Mouse (Mus musculus) adrenal gland, adult 10 weeks (tissue): ENCODE results near the gene Kcnk10. TPM values are rescaled to one million over a fixed set of nuclear protein-coding genes. Genes with fewer than 3 reads are reported as not detected.

Source experiments
- polyA plus RNA-seq: library from polyadenylated mRNA; stranded (reverse); fragments of 350-450 nt; fragmentation: Illumina TruSeq; extraction: RNeasy Lipid Tissue Mini Kit (QIAGEN cat#74804); gene quantifications from one replicate; pipeline ENCODE4 v1.2.3, GENCODE M21; 2014; ENCODE audit warnings: low read depth, low replicate concordance

Kcnk10 gene
- not detected for polyA plus RNA-seq

DNA sequence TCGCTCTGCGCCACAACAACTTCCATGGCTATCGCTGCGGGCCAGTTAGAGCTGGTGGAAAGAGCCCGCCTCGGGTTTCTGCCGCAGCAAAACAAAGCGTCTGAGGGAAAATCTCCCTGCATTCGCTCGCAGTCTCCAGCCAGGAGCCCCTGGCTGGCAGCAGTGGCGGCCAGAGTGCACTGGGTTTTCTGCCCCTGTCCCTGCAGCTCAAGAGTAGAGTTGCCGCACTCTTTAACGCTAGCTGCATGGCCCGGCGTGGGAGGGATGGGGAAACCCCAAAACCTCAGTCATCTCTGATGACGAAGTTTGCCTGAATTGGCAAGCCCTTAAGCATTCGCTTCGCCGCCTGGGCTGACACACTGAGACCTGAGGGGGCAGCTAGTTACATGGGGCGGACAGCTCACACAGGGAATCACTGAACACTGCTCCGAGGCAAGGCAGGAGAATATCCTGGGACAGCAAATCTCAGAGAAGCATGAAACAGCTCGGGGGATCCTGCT, at the start of gene Kcnk10:
Gene Kcnk10 (minus strand): TSS at position 450 of the 500 bp plus-strand sequence.

GRCm38 (mm10) chr12:98627392-98628259, 49.5 kb upstream of the Kcnk10 start, which contains the start of gene Spata7:
Gene Spata7 (plus strand): TSS chr12:98628157.

Other genes with a start within 250 kb of the Kcnk10 start
- gene Spata7, start 49.8 kb upstream of the Kcnk10 start, polyA plus RNA-seq, result 12.3 TPM
- gene Ptpn21, start 159.1 kb upstream of the Kcnk10 start, polyA plus RNA-seq, result 23.5 TPM
- gene Zc3h14, start 168.7 kb upstream of the Kcnk10 start, polyA plus RNA-seq, result 252 TPM